Mouse (Mus musculus) embryonic fibroblast, embryonic 13.5 days (primary cell): ENCODE measurements around the gene Pard3. TPM values are rescaled to one million over a fixed set of nuclear protein-coding genes. Genes with fewer than 3 reads are reported as not detected.

ENCODE experiments used
- H3K27ac ChIP-seq: 2 replicates; pipeline ENCODE4 v1.5.1; 2012; ENCODE audit warnings: low read length, control low read depth, inconsistent platforms; ENCODE audit not compliant: insufficient read depth
- H3K4me1 ChIP-seq: 2 replicates; pipeline ENCODE4 v1.6.1; 2011; ENCODE audit warnings: low read length; ENCODE audit not compliant: control insufficient read depth, insufficient read depth
- H3K4me3 ChIP-seq: 2 replicates; pipeline ENCODE4 v1.5.1; 2011; ENCODE audit warnings: mild to moderate bottlenecking, control low read depth, low read length; ENCODE audit not compliant: insufficient read depth
- CTCF ChIP-seq: IDR thresholded peaks from 2 replicates; pipeline ENCODE4 v1.5.1; 2011; ENCODE audit warnings: mild to moderate bottlenecking, control low read depth, low read length, moderate library complexity, borderline replicate concordance; ENCODE audit not compliant: insufficient read depth
- POLR2A ChIP-seq: IDR thresholded peaks from 2 replicates; pipeline ENCODE4 v1.6.1; 2011; ENCODE audit warnings: low read depth, mild to moderate bottlenecking, control low read depth, low read length, moderate library complexity
- polyA plus RNA-seq: library from polyadenylated mRNA; stranded (reverse); fragments of >200 nt; gene quantifications from 2 replicates; pipeline ENCODE4 v1.2.4, GENCODE M21; 2011; ENCODE audit warnings: low read depth; ENCODE audit not compliant: missing spikeins, insufficient read length

The Pard3 gene
- polyA plus RNA-seq, 1 experiment: 34.4 TPM

GRCm38 (mm10) chr8:127491963-127492362 is 428.3 kb downstream of the Pard3 start:
- H3K4me1 ChIP-seq: no peaks in the 10 kb centered on the region
- TF ChIP-seq CTCF: no peak
- no peak overlapping the region for H3K4me3 ChIP-seq
- H3K27ac ChIP-seq: no peak overlapping the region

DNA sequence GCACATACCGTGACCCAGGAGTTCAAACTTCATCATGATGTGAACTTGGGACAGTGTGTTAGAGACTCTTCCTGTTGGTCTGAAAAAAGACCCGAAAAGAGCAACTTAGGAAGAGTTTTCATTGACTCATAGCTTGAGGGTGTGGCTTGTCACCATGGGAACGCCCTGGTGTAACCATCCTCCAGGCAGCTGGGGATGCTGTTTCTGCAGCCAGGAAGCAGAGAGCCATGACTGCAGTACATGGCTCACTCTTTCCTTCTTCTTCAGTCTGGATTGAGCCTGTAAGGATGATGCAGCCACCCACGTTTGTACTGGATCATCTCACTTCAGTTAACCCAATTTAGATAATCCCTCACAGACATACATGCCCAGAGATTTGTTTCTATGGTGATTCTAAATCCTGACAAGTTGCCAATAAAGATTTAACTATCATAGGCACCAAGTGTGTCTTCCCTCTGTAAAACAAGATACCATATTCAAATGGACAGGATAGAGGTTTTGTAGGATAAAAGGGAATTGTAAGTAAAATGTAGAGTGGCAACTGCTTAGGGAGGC is 431.6 kb downstream of the Pard3 start:
- TF ChIP-seq POLR2A (no peak), CTCF (no peak)
- Histone ChIP-seq H3K4me1 (peaks cover 5% of the 10 kb centered on the region; the same call in 1 of the 2 replicates), H3K4me3 (no peak overlapping the region), H3K27ac (no peak overlapping the region)

DNA sequence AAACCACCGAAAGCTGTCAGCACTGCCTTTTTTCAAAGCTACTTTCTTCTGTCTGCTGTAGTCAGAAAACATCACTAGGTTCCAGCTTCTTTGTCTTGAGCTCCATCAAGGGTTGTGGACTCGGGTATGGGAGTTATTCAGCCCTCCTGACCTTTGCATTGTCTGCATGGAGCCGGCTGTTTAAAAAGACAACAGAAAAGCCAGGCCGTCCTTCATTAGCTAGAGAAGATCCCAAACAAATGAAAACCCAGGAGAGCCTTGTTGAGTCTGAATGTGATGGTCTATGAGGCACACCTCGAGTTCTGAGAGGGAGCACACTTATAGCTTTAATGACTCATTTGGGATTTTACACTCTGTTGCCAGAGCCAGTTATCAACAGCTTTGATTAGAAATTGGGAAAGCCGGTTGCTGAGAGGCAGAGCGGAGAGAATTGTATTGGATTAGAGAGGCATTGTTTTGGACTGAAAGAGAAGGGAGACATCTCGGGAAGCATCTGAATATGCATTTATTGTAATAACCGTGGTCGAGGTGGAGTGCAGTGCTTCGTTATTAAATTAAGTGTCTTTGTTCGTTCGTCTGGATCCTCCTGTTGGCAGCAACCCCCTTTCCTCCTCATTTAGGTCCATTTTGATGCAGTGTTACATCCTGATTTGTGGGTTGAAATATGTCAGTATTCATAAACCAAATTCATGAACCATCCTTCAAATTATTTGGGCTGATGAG is 435.5 kb downstream of the Pard3 start:
- no peak overlapping the region for H3K27ac ChIP-seq
- TF ChIP-seq POLR2A (no peak), CTCF (no peak)
- H3K4me1 ChIP-seq: peaks cover 5% of the 10 kb centered on the region; the same call in 1 of the 2 replicates
- no peak overlapping the region for H3K4me3 ChIP-seq

DNA sequence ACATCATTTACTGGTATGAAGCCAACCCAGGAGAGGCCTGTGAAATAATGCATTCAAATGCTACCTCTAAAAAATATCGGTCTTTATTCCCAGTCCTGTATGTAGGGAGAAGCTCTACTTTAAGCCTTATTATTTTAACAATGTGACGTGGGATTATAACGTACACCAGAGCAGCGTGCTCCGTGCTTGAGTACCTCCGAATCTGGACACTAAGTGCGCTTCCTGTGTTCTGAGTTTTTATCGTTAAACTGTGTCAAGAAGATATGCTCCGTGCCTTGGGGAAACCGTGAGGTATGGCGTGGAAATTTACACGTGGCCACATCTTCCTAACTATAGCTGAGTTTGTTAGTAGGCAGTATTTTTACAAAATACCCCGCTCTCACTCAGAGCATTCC is 436.0 kb downstream of the Pard3 start:
- H3K4me3 ChIP-seq: no peak overlapping the region; the same call in 1 of the 2 replicates
- H3K4me1 ChIP-seq: peaks cover 5% of the 10 kb centered on the region; the same call in 1 of the 2 replicates
- H3K27ac ChIP-seq: no peak overlapping the region
- TF ChIP-seq POLR2A: no peak
- no peak for TF ChIP-seq CTCF

GRCm38 (mm10) chr8:127500206-127500605 is 436.5 kb downstream of the Pard3 start:
- H3K4me3 ChIP-seq: no peak overlapping the region; the same call in 1 of the 2 replicates
- peaks cover 5% of the 10 kb centered on the region; the same call in 1 of the 2 replicates for H3K4me1 ChIP-seq
- no peak overlapping the region for H3K27ac ChIP-seq
- TF ChIP-seq CTCF: no peak
- TF ChIP-seq POLR2A: no peak

- no peak overlapping the region for H3K27ac ChIP-seq
- no peak overlapping the region for H3K4me3 ChIP-seq
- peaks cover 5% of the 10 kb centered on the region; the same call in 1 of the 2 replicates for H3K4me1 ChIP-seq
- no peak for TF ChIP-seq CTCF
- no peak for TF ChIP-seq POLR2A
Measured at GRCm38 (mm10) chr8:127501756-127502155, 438.1 kb downstream of the Pard3 start.

- Histone ChIP-seq H3K4me3 (no peak overlapping the region), H3K27ac (no peak overlapping the region), H3K4me1 (no peaks in the 10 kb centered on the region)
- TF ChIP-seq CTCF (no peak), POLR2A (no peak)
Measured at GRCm38 (mm10) chr8:127505286-127505685, 441.6 kb downstream of the Pard3 start.

- Histone ChIP-seq H3K4me1 (no peaks in the 10 kb centered on the region), H3K27ac (no peak overlapping the region), H3K4me3 (no peak overlapping the region)
- no peak for TF ChIP-seq POLR2A
- no peak for TF ChIP-seq CTCF
Measured at GRCm38 (mm10) chr8:127506336-127506735, 442.6 kb downstream of the Pard3 start.

DNA sequence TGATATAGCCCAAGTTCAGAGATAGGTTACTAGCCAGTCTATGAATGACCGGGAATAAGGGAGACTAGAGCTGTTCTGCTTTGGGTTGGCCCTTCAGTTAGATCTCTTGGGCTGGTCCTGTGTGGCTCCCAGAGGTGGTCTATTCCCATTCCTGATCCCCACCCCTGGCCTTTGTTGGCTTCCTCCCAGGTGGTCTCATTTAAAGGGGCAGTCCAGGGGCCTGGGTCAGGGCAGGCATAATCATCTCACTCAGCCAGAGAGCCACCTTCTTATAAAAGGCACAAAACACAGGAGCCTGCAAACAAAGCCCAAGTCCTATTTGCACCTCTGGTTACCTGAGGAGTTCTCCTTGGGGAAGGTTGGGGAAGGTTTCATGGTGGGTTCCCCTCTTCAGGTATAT is 447.6 kb downstream of the Pard3 start:
- 0 out of 2 replicates have a peak, but pooled peaks cover 2% of the 10 kb centered on the region for H3K4me1 ChIP-seq
- TF ChIP-seq POLR2A (no peak), CTCF (no peak)

DNA sequence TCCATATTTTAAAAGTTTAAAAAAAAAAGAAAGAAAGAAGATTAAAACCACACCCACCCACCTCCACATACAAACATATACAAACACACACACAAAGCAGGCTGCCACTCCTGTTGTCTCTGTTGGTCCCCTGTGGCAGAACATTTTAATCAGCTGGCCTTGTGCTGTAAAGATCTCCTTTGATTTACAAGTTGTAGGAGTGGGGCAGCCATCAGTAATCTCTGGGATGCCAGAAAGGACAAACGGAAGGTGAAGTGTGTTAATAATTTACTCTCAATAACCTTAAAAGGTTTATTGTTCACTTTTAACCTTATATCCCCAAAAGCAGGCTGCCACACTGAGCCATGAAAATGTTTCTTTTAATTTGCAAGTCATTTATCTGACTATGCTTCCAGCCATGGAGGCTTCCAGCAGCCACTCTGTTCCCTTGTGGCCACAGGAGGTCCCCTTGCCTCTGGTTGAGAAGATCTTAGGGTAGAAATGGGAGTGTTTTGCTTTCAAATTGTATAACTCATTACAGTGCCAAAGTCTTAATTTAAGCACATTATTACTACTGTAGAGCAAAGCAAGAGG is 448.4 kb downstream of the Pard3 start:
- 0 out of 2 replicates have a peak, but pooled peaks cover 2% of the 10 kb centered on the region for H3K4me1 ChIP-seq
- no peak overlapping the region for H3K27ac ChIP-seq
- H3K4me3 ChIP-seq: no peak overlapping the region
- TF ChIP-seq POLR2A (no peak), CTCF (no peak)

More for the DNA sequence above, 447.6 kb downstream of the Pard3 start:
- Histone ChIP-seq H3K27ac (no peak overlapping the region), H3K4me3 (no peak overlapping the region)

- no peak overlapping the region for H3K4me3 ChIP-seq
- 0 out of 2 replicates have a peak, but pooled peaks cover 2% of the 10 kb centered on the region for H3K4me1 ChIP-seq
- H3K27ac ChIP-seq: no peak overlapping the region
- TF ChIP-seq POLR2A: no peak
- no peak for TF ChIP-seq CTCF
Measured at GRCm38 (mm10) chr8:127512580-127512979, 448.9 kb downstream of the Pard3 start.
